In genomic region chr11:77800869-77801701, GRCm38 (mm10) we compare ENCODE assay signal across 8 mouse cellular contexts. TPM values are rescaled to one million over a fixed set of nuclear protein-coding genes. Genes with fewer than 3 reads are reported as not detected.
DNase-seq lines count a peak whose midpoint lies in the region; ATAC-seq and TF ChIP-seq lines count a peak whose summit lies in the region.

No protein-coding gene starts in this region.

- peak overlapping the region; percentile 92 for H3K27ac ChIP-seq in layer of hippocampus, adult 2 months

- no peak for DNase-seq in layer of hippocampus, adult 2 months (ENCODE audit: low spot score in 2 of 2)
- DNase-seq in layer of hippocampus, postnatal 10 days (ENCODE audit: low spot score in 2 of 2), result no peak
- DNase-seq in embryo, embryonic 11 days, result peak; percentile 56
- DNase-seq in heart, adult 9 months (ENCODE audit: low spot score in 2 of 2), result peak; percentile 90 to 94
- DNase-seq in kidney, adult 18-20 months, result peak; percentile 73
- peak; percentile 60 for DNase-seq in lung, adult 2 months
- no peak for DNase-seq in cerebellum, postnatal 36 days

- peak overlapping the region; percentile 37 for H3K4me3 ChIP-seq in layer of hippocampus, adult 2 months
- peak overlapping the region; percentile 6 for H3K4me3 ChIP-seq in lung, adult 2 months (replicated peaks; ENCODE audit: extremely low read depth, low read depth, low read length)

- peak; percentile 72 for ATAC-seq in neutrophil, adult 5-6 weeks (ENCODE audit: extremely low read depth, insufficient number of reproducible peaks, low FRiP score, poor library complexity, severe bottlenecking)

- no peak for TF ChIP-seq CTCF in layer of hippocampus, adult 2 months (conservative IDR thresholded peaks at IDR 0.05)
- TF ChIP-seq CTCF in lung, adult 2 months (IDR thresholded peaks at IDR 0.05; ENCODE audit: insufficient read depth, low read length), result no peak

- TF ChIP-seq POLR2A in lung, adult 2 months (IDR thresholded peaks at IDR 0.05; ENCODE audit: borderline replicate concordance, extremely low read depth, low read depth, low read length), result peak; percentile 37; the same call in 1 of the 2 replicates

- WGBS in lung, adult 2 months, result 5% methylated on average over 15 of the region's 15 CpGs

- H3K4me1 ChIP-seq in lung, adult 2 months (ENCODE audit: control insufficient read depth, insufficient read depth, low read length), result peaks cover 19% of the 10 kb centered on the region

RNA-seq across cellular contexts. Expression of gene Gm10277, which starts 13.5 kb away (rescaled TPM):
- total RNA-seq in layer of hippocampus, adult 2 months (2021), result not detected
- total RNA-seq in layer of hippocampus, postnatal 10 days (2021), result not detected
- polyA plus RNA-seq in lung, adult 2 months (2012; rRNA removed), result not detected in 2 replicates
- not detected in 2 replicates for total RNA-seq in neutrophil, adult 5-6 weeks (2017)

RNA-seq across cellular contexts. Expression of gene Myo18a, which starts 38.0 kb away (rescaled TPM):
- total RNA-seq in layer of hippocampus, adult 2 months (2021), result 100 to 1,000 TPM; 137 to 156 TPM
- 100 to 1,000 TPM; 150 to 167 TPM for total RNA-seq in layer of hippocampus, postnatal 10 days (2021)
- 63.7 and 92.1 TPM in 2 replicates for polyA plus RNA-seq in lung, adult 2 months (2012; rRNA removed)
- total RNA-seq in neutrophil, adult 5-6 weeks (2017), result 104 and 109 TPM in 2 replicates

Comparison
In these comparisons a context has a peak if more than half of its experiments do, and no peak if none do; other contexts are left out.
1. DNase-seq: peak in embryo, embryonic 11 days (single experiment), heart, adult 9 months (2 of 2), kidney, adult 18-20 months (single experiment) and lung, adult 2 months (single experiment); none in layer of hippocampus, adult 2 months (0 of 2), layer of hippocampus, postnatal 10 days (0 of 2) and cerebellum, postnatal 36 days (0 of 2).